Mouse (Mus musculus) stomach, postnatal 0 days (tissue): ENCODE results near the gene Immp2l.

Source experiments
- CTCF ChIP-seq: IDR thresholded peaks from 2 replicates; pipeline ENCODE4 v1.5.1; 2016; ENCODE audit warnings: antibody characterized with exemption, low read depth, mild to moderate bottlenecking, moderate library complexity
- EP300 ChIP-seq: optimal IDR thresholded peaks from 2 replicates; pipeline ENCODE3; 2016; ENCODE audit warnings: antibody characterized with exemption

DNA sequence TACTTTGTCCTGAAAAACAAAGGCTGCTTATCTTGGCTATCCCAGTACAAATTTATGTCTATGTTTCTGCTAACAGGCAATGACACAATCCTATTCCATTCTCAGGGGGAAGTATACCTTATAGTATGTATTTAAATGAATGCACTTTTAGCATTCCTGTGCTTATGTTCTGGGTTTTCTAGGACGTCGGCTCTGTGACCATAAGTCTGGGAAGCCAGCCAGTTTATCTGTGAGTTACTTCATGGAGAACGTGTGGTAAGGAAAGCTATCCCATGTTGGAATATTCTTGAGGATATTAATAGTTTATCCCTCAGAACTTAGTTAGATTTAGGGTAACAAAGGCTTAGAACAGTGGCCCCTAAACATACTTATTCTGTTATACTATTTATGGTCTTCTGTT, 251.5 kb downstream of the Immp2l start:
- TF ChIP-seq EP300: no peak
- no peak for TF ChIP-seq CTCF
